Mouse (Mus musculus) brown adipose tissue, adult 24 weeks (tissue): ENCODE data around the gene Ap4e1. TPM values are rescaled to one million over a fixed set of nuclear protein-coding genes. Genes with fewer than 3 reads are reported as not detected.
"Not testable (repeated sequence)": the region's sequence is repeated elsewhere in the genome, so short reads cannot be mapped to it uniquely, and the experiment has no call there.

ENCODE experiments used
- H3K27ac ChIP-seq: fragments of 200-500 bp; replicated peaks from 2 replicates; pipeline ENCODE4 v1.5.1; 2012; ENCODE audit warnings: low read depth, mild to moderate bottlenecking, low read length
- H3K4me1 ChIP-seq: fragments of 200-500 bp; 2 replicates; pipeline ENCODE4 v1.6.1; 2012; ENCODE audit warnings: low read length, mixed read lengths; ENCODE audit not compliant: control insufficient read depth, insufficient read depth, insufficient read length
- H3K4me3 ChIP-seq: fragments of 200-500 bp; 2 replicates; pipeline ENCODE4 v1.5.1; 2012; ENCODE audit warnings: low read depth, mild to moderate bottlenecking, low read length, moderate library complexity; ENCODE audit not compliant: insufficient read depth
- polyA plus RNA-seq: library from polyadenylated mRNA; stranded (reverse); fragments of >200 nt; gene quantifications from 2 replicates; pipeline ENCODE4 v1.2.4, GENCODE M21; 2012; ENCODE audit not compliant: missing spikeins, insufficient read depth, insufficient read length

Gene Ap4e1
- polyA plus RNA-seq, 1 experiment = 5.2 TPM

DNA sequence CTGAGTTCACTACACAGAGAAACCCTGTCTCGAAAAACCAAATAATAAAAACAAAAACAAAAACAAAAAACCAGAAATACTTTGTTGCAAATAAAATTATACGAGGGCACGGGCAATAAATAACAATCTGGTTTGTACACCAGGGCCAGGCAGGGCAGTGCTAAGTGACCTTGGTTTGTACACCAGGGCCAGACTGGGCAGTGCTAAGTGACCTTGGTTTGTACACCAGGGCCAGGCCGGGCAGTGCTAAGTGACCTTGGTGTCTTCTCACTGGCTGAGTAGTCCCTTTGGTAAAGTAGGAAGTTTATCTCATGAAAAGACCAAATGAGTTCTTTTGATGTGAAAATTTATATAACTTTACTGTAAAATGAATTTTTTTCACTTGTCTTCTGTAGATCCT is 28.8 kb downstream of the Ap4e1 start:
- Histone ChIP-seq H3K27ac (no peak overlapping the region), H3K4me1 (no peaks in the 10 kb centered on the region), H3K4me3 (no peak overlapping the region)

- Histone ChIP-seq H3K27ac (no peak overlapping the region), H3K4me3 (no peak overlapping the region), H3K4me1 (no peaks in the 10 kb centered on the region)
Observed at GRCm38 (mm10) chr2:127061471-127061870, 53.0 kb downstream of the Ap4e1 start.

- no peak overlapping the region for H3K27ac ChIP-seq
- H3K4me3 ChIP-seq = no peak overlapping the region
- peaks cover 4% of the 10 kb centered on the region for H3K4me1 ChIP-seq
Observed at GRCm38 (mm10) chr2:127068806-127069205, 60.3 kb downstream of the Ap4e1 start.

GRCm38 (mm10) chr2:127069781-127070434 is 61.4 kb downstream of the Ap4e1 start:
- Histone ChIP-seq H3K27ac (peak overlapping the region; percentile 62), H3K4me3 (peak overlapping the region; percentile 49), H3K4me1 (peaks cover 4% of the 10 kb centered on the region)

- Histone ChIP-seq H3K27ac (peak within 1 kb of the TSS; percentile 62), H3K4me3 (peak within 1 kb of the TSS; percentile 86), H3K4me1 (peaks cover 4% of the 10 kb centered on the region)
Observed at GRCm38 (mm10) chr2:127070435-127070841, 61.9 kb downstream of the Ap4e1 start, which contains the start of gene Blvra. Blvra (plus strand) TSS chr2:127070665.

DNA sequence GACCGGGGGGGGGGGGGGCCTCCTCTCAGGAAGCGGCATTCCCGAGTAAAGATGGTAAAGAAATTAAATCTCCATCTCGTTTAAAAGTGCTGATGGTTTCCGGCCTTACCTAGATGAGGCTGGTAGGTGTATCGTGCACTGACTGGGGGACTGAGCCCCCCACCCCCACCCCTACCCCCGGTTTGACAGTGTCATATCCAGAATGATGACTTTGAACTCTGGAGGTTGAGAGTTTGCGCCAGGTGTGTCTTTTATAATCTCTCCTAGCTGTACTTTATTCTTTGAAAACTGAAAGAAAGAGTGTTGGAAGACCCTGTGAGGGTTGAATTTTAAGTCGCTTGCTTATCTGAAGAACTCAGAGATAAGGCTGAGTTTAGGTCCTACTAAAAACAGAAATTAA is 62.4 kb downstream of the Ap4e1 start:
- H3K4me3 ChIP-seq = peak overlapping the region; percentile 86
- H3K27ac ChIP-seq = no peak overlapping the region
- H3K4me1 ChIP-seq = peaks cover 4% of the 10 kb centered on the region

DNA sequence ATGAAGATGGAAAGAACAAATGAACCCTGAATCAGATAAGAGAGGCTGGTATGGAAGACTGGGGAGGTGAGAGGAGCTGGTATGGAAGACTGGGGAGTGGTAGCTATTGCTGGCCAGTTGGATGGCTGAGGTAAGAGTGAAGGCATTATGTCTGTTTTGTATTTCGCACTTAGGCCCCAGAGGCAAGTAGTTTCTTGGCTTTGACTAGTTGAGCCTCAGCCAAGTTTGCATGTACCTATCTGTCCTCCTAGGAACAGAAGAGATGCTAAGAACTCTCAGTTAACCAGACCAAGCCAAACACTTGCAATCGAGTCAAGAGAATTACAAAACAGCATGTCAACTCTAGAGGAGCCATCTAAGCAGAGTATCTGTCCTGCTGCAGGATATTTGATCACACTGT is 65.6 kb downstream of the Ap4e1 start:
- no peak overlapping the region for H3K4me3 ChIP-seq
- H3K4me1 ChIP-seq = peaks cover 4% of the 10 kb centered on the region
- H3K27ac ChIP-seq = no peak overlapping the region

DNA sequence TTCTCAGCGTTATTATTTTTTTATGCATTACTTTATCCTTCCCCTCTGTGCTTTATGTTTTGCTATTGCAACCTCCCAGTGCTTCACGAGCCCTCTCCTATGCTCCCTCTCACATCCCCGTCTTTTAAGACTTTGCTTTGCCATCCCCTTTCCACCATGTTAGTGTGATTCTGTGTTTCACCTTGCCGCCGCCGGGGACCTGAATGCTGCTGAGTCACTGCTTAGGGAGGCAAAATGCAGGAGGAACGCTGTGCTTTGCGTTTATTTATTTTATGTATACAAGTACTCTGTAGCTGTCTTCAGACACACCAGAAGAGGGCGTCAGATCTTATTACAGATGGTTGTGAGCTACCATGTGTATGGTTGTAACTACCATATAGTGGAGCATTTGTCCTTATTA is 69.1 kb downstream of the Ap4e1 start:
- H3K4me3 ChIP-seq = no peak overlapping the region
- no peak overlapping the region for H3K27ac ChIP-seq
- peaks cover 3% of the 10 kb centered on the region; the same call in 1 of the 2 replicates for H3K4me1 ChIP-seq

- H3K4me3 ChIP-seq, H3K4me1 ChIP-seq: not testable (repeated sequence)
- peak overlapping the region; percentile 95 for H3K27ac ChIP-seq
Observed at GRCm38 (mm10) chr2:127079066-127079465, 70.5 kb downstream of the Ap4e1 start.

GRCm38 (mm10) chr2:127079881-127080590 is 71.5 kb downstream of the Ap4e1 start:
- Histone ChIP-seq H3K27ac (peak overlapping the region; percentile 95), H3K4me1 (peaks cover 3% of the 10 kb centered on the region; the same call in 1 of the 2 replicates), H3K4me3 (peak overlapping the region; percentile 24; the same call in 1 of the 2 replicates)

DNA sequence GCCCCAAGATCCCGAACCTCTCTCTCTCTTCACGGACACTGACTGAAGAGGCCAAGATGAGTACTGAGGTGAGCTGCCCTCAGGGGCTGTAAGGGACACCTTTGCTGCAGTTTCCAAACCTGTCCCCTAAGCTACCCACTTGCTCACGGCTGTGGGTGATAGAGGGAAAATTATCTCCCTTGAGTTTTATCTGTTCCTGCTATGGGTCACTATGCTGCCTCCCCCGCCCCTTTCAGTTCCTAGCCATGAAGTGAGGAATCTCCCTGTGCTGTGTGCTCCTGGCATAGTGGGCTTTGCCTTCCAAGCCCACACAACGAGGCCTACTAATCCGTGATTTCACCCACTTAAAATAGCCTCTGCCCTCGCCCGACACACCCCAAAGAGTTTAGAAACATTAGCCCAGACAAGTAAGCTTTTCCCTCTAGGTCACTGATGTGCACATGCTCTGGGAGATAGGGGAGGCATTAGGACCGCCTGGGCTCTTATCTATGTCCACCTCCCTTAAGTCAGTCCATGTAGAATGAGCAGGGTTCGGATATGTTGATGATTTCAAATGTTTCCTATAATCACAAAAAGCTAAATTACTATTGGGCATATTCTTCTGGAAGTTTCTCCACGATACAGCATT is 72.2 kb downstream of the Ap4e1 start:
- peak overlapping the region; percentile 24; the same call in 1 of the 2 replicates for H3K4me3 ChIP-seq
- peak overlapping the region; percentile 95 for H3K27ac ChIP-seq
- H3K4me1 ChIP-seq = peaks cover 3% of the 10 kb centered on the region; the same call in 1 of the 2 replicates

- Histone ChIP-seq H3K27ac (no peak overlapping the region), H3K4me3 (no peak overlapping the region), H3K4me1 (no peaks in the 10 kb centered on the region)
Observed at GRCm38 (mm10) chr2:127086235-127086634, 77.7 kb downstream of the Ap4e1 start.

- H3K4me3 ChIP-seq, H3K27ac ChIP-seq, H3K4me1 ChIP-seq: not testable (repeated sequence)
Observed at GRCm38 (mm10) chr2:127090151-127090550, 81.6 kb downstream of the Ap4e1 start.

DNA sequence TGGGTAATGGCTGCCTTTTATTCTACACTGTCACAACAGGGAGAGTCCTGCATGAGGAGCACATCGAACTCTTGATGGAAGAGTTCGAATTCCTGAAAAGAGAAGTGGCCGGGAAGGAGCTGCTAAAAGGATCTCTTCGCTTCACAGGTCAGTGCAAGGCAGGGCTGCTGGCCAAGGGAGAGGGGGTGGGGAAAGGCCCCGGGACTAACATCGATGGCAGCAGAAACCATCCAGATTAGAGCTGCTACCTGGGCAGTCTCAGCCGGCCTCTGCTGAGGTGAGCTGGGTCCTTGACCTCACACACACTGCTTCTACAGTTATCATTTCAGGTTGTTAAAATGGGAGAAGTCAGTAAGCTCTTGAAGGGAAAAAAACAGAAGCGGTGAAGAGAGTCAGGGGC is 83.5 kb downstream of the Ap4e1 start:
- Histone ChIP-seq H3K27ac (no peak overlapping the region), H3K4me3 (no peak overlapping the region)

GRCm38 (mm10) chr2:127108986-127109385 is 100.5 kb downstream of the Ap4e1 start:
- no peaks in the 10 kb centered on the region for H3K4me1 ChIP-seq
- no peak overlapping the region for H3K27ac ChIP-seq
- H3K4me3 ChIP-seq = no peak overlapping the region

More for the DNA sequence above, 83.5 kb downstream of the Ap4e1 start:
- no peaks in the 10 kb centered on the region for H3K4me1 ChIP-seq
